ENCODE assay signal across 8 mouse cellular contexts in the genomic region with DNA sequence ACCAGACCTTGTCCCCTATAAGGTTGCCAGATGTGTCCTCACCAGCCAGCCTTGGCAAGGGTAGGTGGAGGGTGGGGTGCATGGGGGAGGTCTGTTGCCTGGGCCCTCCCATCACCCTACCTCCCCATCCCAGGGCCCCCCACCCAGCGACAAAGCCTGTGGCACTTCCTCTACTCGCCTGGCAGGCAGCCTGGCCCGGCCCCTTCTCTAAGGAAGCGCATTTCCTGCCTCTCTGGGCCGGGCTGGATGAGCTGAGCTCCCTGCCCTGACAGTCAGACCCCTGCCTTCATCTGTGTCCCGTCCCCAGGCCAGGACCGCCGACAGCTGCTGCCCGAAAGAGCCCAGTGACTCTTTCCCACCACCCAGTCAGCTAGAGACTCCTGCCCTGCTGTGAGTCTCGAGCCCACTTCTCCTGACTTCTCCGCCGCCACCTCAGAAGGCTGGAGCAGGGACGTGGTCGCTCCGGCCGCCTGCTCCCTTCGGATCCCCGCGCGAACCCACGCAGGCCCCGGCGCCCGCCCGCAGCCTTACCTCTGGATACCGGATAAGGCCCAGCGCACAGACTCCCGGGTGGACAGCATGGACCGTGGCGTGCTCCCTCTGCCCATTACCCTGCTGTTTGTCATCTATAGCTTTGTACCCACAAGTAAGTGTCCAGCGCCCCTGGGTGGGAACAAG. TPM values are rescaled to one million over a fixed set of nuclear protein-coding genes. Genes with fewer than 3 reads are reported as not detected.
DNase-seq lines count a peak whose midpoint lies in the region; ATAC-seq lines count a peak whose summit lies in the region.

Eng (plus strand) TSS at position 217 of the 678 bp plus-strand sequence.

- H3K9ac ChIP-seq in embryonic facial prominence, embryonic 13.5 days = peak within 1 kb of the TSS; percentile 76
- peak within 1 kb of the TSS; percentile 60 for H3K9ac ChIP-seq in liver, embryonic 12.5 days

- WGBS in embryonic facial prominence, embryonic 13.5 days = 51% methylated on average over 31 of the region's 31 CpGs
- WGBS in heart, embryonic 10.5 days = 42% methylated on average over 31 of the region's 31 CpGs
- WGBS in liver, embryonic 12.5 days (ENCODE audit: insufficient replicate concordance) = 26% methylated on average over 31 of the region's 31 CpGs

- H3K4me2 ChIP-seq in embryonic facial prominence, embryonic 13.5 days = peak within 1 kb of the TSS; percentile 57
- H3K4me2 ChIP-seq in liver, embryonic 12.5 days = peak within 1 kb of the TSS; percentile 61

- H3K4me3 ChIP-seq in embryonic facial prominence, embryonic 13.5 days = peak within 1 kb of the TSS; percentile 42
- H3K4me3 ChIP-seq in heart, embryonic 10.5 days = peak within 1 kb of the TSS; percentile 54
- H3K4me3 ChIP-seq in liver, embryonic 12.5 days = peak within 1 kb of the TSS; percentile 51

- no peaks in the 10 kb centered on the region for H3K27me3 ChIP-seq in embryonic facial prominence, embryonic 13.5 days
- no peaks in the 10 kb centered on the region for H3K27me3 ChIP-seq in heart, embryonic 10.5 days (ENCODE audit: insufficient read depth, poor library complexity, severe bottlenecking)
- no peaks in the 10 kb centered on the region for H3K27me3 ChIP-seq in liver, embryonic 12.5 days (replicated peaks)

- no peaks in the 10 kb centered on the region for H3K36me3 ChIP-seq in embryonic facial prominence, embryonic 13.5 days
- H3K36me3 ChIP-seq in heart, embryonic 10.5 days = no peaks in the 10 kb centered on the region
- H3K36me3 ChIP-seq in liver, embryonic 12.5 days = peaks cover 3% of the 10 kb centered on the region; the same call in 1 of the 2 replicates

- peak; percentile 38 to 62 for DNase-seq in adrenal gland, adult 18-20 months (ENCODE audit: low spot score in 2 of 2)
- no peak for DNase-seq in heart, embryonic 10.5 days (ENCODE audit: low spot score)
- DNase-seq in kidney, adult 9 months = peak; percentile 79
- DNase-seq in naive thymus-derived CD4-positive, alpha-beta T cell, adult 2 months (ENCODE audit: low read depth) = peak; percentile 27
- no peak for DNase-seq in embryo, embryonic 11 days
- DNase-seq in MN1 (ENCODE audit: low spot score) = no peak

- H3K27ac ChIP-seq in embryonic facial prominence, embryonic 13.5 days = peak within 1 kb of the TSS; percentile 73
- H3K27ac ChIP-seq in heart, embryonic 10.5 days = peak within 1 kb of the TSS; percentile 87
- peak within 1 kb of the TSS; percentile 53 for H3K27ac ChIP-seq in liver, embryonic 12.5 days

- H3K9me3 ChIP-seq in embryonic facial prominence, embryonic 13.5 days = no peaks in the 10 kb centered on the region
- H3K9me3 ChIP-seq in heart, embryonic 10.5 days = no peaks in the 10 kb centered on the region
- H3K9me3 ChIP-seq in liver, embryonic 12.5 days (replicated peaks) = no peaks in the 10 kb centered on the region

- no peak for ATAC-seq in embryonic facial prominence, embryonic 13.5 days (ENCODE audit: insufficient number of reproducible peaks, insufficient read depth, low FRiP score, low TSS enrichment, low read depth)
- 0 out of 2 replicates have a peak, but pooled peaks have one; percentile 20 for ATAC-seq in liver, embryonic 12.5 days

- H3K4me1 ChIP-seq in embryonic facial prominence, embryonic 13.5 days = peaks cover 28% of the 10 kb centered on the region
- H3K4me1 ChIP-seq in heart, embryonic 10.5 days = peaks cover 54% of the 10 kb centered on the region
- peaks cover 49% of the 10 kb centered on the region for H3K4me1 ChIP-seq in liver, embryonic 12.5 days

RNA-seq across cellular contexts. Expression of gene Eng, which starts in this region (rescaled TPM):
- total RNA-seq in adrenal gland, adult 18-20 months (2021) = 10 to 100 TPM; 77.1 to 81.3 TPM
- 49.1 and 50.2 TPM in 2 replicates for polyA plus RNA-seq in embryonic facial prominence, embryonic 13.5 days (2015; fragmentation: Nextera tagmentation; extraction: Ambion mirVana)
- 87.1 and 149 TPM in 2 replicates for polyA plus RNA-seq in heart, embryonic 10.5 days (2016; fragmentation: Nextera tagmentation; extraction: Ambion mirVana)
- 32.4 and 35.4 TPM in 2 replicates for polyA plus RNA-seq in liver, embryonic 12.5 days (2016; fragmentation: Nextera tagmentation; extraction: Ambion mirVana)

Comparison
In these comparisons a context has a peak if more than half of its experiments do, and no peak if none do; other contexts are left out.
1. DNase-seq: peak in adrenal gland, adult 18-20 months (2 of 2), kidney, adult 9 months (single experiment) and naive thymus-derived CD4-positive, alpha-beta T cell, adult 2 months (single experiment); none in heart, embryonic 10.5 days (single experiment), embryo, embryonic 11 days (single experiment) and MN1 (single experiment).
2. Peak in every context shown above with its lines, with median percentiles within 50 percentile points of each other: H3K27ac ChIP-seq and H3K4me3 ChIP-seq.